Mouse (Mus musculus) hematopoietic stem cell, adult 5-6 weeks (primary cell): Measurements from ENCODE around the gene Slc12a9. TPM values are rescaled to one million over a fixed set of nuclear protein-coding genes. Genes with fewer than 3 reads are reported as not detected.
A peak's percentile ranks its signal among the peaks of the same experiment; 100 is the strongest.

Experiments
- ATAC-seq, 2 experiments: fragments of 125-278 bp in 1 of 2; replicated peaks in 1 of 2; 2 replicates each; pipeline ENCODE4 v1.8.0; 2016 to 2017; ENCODE audit warnings: inconsistent platforms in 2 of 2, mild to moderate bottlenecking in 2 of 2, moderate number of reproducible peaks in 2 of 2, low read depth in 1 of 2, moderate TSS enrichment in 1 of 2; ENCODE audit not compliant: low FRiP score in 2 of 2, poor library complexity in 2 of 2, severe bottlenecking in 2 of 2, insufficient read depth in 1 of 2, low TSS enrichment in 1 of 2
- total RNA-seq: library from RNA; stranded (forward); fragments of 172-1452, 232-1000 nt; gene quantifications from 2 replicates; pipeline ENCODE4 v1.2.3, GENCODE M21; 2017

The Slc12a9 gene
- total RNA-seq, 1 experiment from 2014 or later: 4.2 TPM

DNA sequence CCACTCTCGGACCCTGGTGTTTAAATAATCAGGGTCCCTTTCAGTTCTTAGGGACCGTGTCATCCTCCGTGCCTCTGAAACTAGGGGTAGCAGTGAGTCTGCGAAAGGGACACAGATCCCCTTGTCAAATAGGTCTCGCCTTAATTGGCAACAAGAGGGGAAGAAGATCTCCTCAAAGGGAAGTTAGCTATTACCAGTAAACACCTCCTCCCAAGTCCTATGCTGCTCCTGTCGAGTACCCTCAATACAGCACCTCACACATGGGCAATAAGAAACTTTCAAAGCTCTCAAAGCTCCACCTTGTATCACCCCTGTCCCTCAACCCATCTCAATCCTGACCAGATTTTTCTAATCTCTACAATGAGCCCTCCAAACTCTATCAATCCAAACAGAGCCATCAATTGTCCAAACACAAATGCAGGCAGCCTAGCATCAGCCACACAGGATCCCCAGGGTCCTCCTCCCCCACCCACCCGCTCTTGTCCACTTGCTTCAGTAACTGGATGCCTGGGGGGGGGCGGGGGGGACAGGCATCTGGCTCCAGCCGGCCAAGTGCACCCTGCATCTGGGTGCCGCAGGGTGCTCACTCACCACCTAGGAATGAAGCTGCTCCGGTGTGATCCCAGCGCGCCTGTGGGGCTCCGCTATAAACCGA, 413 bp downstream of the Slc12a9 start:
- no peak for ATAC-seq

- ATAC-seq: no peak
Measured at GRCm38 (mm10) chr5:137330910-137331309, 2.5 kb downstream of the Slc12a9 start.

DNA sequence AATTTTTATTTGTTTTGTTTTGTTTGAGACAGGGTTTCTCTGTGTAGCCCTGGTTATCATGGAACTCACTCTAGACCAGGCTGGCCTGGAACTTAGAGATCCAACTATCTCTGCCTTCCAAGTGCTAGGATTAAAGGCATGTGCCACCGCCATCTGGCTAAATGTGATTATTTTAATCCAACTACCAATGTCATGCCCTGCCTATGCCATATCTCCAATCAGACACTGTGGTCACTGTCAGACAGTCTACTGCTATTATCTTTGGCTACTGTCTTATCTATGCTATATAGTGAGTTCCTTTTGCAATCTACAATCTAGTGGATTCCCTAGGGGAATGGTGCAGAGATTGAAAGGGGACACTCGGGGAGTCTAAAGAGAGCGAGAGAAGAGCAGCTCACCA, 12.4 kb downstream of the Slc12a9 start:
- no peak for ATAC-seq

- ATAC-seq: no peak
Measured at GRCm38 (mm10) chr5:137318570-137318969, 14.8 kb downstream of the Slc12a9 start.

GRCm38 (mm10) chr5:137317361-137317760, 16.0 kb downstream of the Slc12a9 start:
- no peak for ATAC-seq

- peak; percentile 47 to 69; a peak in 3 of 4 replicates for ATAC-seq
Measured at GRCm38 (mm10) chr5:137315084-137315903, 18.1 kb downstream of the Slc12a9 start.

- peak; percentile 29 to 30; a peak in 3 of 4 replicates for ATAC-seq
Measured at GRCm38 (mm10) chr5:137314193-137315083, 19.0 kb downstream of the Slc12a9 start, which contains the start of gene Trip6. Gene Trip6, minus strand, starts transcription at chr5:137314404.

GRCm38 (mm10) chr5:137313466-137314192, 19.8 kb downstream of the Slc12a9 start:
- peak; percentile 2 to 9; a peak in 2 of 4 replicates for ATAC-seq

DNA sequence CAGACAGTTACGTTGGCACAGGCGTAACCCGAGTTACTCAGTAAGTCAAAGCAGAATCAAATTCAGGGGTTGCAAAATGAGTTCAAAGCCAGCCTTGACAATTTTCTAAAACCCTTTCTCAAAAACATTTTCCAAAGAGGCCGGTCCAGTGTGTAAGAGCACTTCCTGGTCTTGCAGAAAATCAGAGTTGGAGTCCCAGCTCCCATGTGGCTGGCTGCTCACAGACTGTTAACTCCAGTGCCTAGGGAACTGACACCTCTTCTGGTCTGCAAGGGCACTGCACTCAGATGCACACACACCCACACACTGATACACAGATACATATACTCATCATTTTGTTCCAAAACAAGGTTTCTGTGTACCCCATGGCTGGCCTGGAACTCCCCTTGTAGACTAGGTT, 25.0 kb downstream of the Slc12a9 start:
- ATAC-seq: no peak

DNA sequence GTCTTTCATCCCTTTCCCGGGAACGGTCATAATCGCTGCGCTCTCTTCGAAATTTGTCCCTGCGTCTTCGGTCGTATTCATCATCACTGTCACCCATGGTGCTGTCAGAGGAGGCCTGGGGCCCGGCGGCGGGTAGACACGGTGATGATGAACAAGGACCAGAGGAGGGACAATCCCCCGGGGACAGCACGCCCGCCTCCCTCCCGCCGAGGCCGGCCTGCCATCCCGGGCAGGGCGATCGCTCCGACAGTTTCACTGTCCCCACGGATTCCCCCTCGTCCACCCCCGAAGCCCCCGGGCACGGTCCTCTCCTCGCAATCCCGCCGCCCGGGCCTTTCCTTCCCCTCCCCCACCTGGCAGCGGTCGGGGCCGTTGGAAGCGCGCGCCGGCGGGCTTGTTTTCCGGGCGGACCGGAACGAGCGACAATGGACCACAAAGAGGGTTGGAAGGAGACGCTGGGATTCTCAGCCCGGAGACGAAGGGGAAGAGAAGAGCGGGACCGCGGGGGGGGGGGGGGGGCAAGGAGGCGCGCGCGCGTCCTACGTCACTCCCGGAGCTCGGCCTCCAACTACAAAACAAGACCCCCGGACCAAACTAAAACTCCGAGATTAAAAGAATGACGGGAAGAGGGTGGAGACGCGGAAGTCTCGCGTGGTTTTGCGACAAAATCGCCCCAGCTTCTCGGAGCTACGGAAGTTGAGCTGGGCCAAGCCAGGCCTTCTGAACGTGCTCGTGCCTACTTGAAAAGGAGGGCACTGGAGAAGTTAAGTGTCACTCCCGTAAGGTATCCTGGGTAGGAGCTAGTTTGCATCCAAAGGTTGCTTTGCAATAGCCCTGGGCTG, 26.1 kb downstream of the Slc12a9 start, which contains the start of gene Srrt:
Srrt (minus strand) TSS at position 604 of the 842 bp plus-strand sequence.
- ATAC-seq: peak; percentile 86 to 87

DNA sequence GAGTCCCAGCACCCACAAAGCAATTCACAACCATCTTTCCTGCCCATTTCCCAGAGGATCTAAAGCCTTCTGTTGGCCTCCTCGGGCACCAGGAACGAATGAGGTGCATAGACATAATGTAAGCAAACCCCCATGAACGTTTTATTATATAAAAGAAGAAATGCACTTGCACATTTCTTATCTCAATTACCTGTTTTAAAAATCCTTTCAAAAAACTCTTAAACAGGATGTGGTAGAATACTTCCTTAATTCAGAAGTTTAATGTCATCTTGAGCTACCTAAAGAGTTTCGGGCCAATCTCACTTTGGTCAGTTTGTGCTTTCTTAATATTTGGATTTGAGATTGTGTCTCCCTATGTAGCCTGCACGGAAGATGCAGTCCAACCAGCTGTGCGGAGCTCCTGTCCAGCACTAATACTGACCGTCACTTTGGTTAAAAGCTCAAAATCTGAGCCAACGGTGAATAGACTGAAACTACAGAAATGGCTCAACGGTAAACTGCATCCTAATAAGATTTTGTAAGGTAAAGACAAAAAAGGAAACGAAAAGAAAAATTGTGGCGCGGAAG, 26.9 kb downstream of the Slc12a9 start:
- no peak for ATAC-seq

- ATAC-seq: no peak; a peak in 1 of 4 replicates
Measured at GRCm38 (mm10) chr5:137305822-137306221, 27.6 kb downstream of the Slc12a9 start.

DNA sequence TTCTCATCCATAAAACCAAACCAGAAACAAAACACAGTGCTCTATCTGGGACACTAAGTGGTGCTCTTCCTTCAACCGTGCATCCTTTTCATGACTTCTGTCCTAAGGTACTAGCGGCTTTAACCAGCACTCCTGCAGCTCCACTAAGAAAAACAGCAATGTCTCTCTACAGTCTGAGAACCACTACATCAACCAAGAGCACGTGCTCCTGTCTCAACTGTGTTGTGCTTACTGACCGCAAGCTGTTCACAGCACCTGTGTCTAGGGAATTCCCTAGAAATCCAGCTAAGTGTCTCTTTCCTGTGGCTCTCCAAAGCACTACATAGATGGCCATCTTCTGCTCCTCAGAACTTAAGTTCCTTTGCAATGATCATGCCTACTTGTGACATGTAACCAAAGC, 28.6 kb downstream of the Slc12a9 start:
- ATAC-seq: no peak

DNA sequence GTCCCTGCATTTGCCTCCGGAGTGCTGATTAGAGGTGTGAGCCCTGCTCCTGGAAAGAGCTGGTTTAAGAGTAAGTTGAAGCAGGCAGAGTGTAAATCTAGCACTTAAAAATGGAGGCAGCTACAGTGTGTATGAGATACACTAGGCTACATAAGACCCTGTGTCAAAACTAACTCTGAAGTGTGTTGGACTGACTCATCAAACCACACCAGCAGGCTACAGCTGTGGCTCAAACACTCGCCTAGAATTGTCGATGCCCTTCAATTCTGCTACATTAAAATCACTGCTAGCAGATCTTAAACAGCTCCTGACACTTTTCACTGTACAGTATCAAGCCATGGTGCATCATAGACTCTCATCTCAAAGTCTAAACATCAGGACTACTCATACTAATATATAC, 29.2 kb downstream of the Slc12a9 start:
- no peak for ATAC-seq

DNA sequence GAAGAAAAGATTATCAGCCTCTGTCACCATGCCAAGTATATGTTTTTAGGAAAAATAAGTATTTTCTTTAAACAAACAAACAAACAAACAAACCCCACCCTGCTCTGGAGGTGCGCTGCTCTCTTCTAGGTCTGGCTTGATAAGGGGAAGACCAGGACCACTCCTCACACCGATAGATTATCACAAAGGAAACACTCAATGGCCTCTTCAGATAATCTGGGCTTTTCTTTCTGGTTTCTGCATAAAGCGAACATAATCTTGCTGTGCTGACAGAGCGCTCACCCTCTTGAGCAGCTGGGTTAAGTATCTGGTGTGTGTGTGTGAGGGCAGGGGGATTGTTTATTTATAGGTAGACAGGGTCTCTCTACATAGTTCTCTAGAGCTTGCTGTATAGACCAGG, 29.8 kb downstream of the Slc12a9 start:
- ATAC-seq: no peak

GRCm38 (mm10) chr5:137301253-137301652, 32.1 kb downstream of the Slc12a9 start:
- no peak for ATAC-seq
